Mouse (Mus musculus): Measurements from ENCODE around the gene Sacm1l. TPM values are rescaled to one million over a fixed set of nuclear protein-coding genes. Genes with fewer than 3 reads are reported as not detected.
A peak's percentile ranks its signal among the peaks of the same experiment; 100 is the strongest.

Gene Sacm1l
- polyA plus RNA-seq, 1 experiment from 2014 or later, result 51.6 TPM

GRCm38 (mm10) chr9:123506270-123507146, 23.1 kb upstream of the Sacm1l start:
- peaks cover 33% of the 10 kb centered on the region for H3K4me1 ChIP-seq (ENCODE audit: control insufficient read depth, insufficient read depth, low read length)
- no peak overlapping the region for H3K4me3 ChIP-seq (ENCODE audit: low read length)
- H3K4me2 ChIP-seq (ENCODE audit: low read depth, low read length), result peak overlapping the region; percentile 37; the same call in 1 of the 2 replicates
- peak overlapping the region; percentile 75 for H3K27ac ChIP-seq (ENCODE audit: low read length)
- H3K27me3 ChIP-seq (ENCODE audit: control insufficient read depth, insufficient read depth, low read length), result no peaks in the 10 kb centered on the region
- H3K9ac ChIP-seq (ENCODE audit: low read length), result no peak overlapping the region
- no peaks in the 10 kb centered on the region for H3K9me3 ChIP-seq (replicated peaks; ENCODE audit: control insufficient read depth, low read length)
- 44% methylated on average over 4 of the region's 4 CpGs for WGBS
- peaks cover 14% of the 10 kb centered on the region for H3K36me3 ChIP-seq (ENCODE audit: control insufficient read depth, insufficient read depth)
- ATAC-seq (replicated peaks; ENCODE audit: extremely low read depth, insufficient read depth, low FRiP score), result no peak; the same call in 1 of the 2 replicates

GRCm38 (mm10) chr9:123507380-123507779, 22.2 kb upstream of the Sacm1l start:
- H3K9ac ChIP-seq (ENCODE audit: low read length), result no peak overlapping the region
- no peak for ATAC-seq (replicated peaks; ENCODE audit: extremely low read depth, insufficient read depth, low FRiP score)
- peaks cover 17% of the 10 kb centered on the region for H3K36me3 ChIP-seq (ENCODE audit: control insufficient read depth, insufficient read depth)
- H3K27me3 ChIP-seq (ENCODE audit: control insufficient read depth, insufficient read depth, low read length), result no peaks in the 10 kb centered on the region
- no peaks in the 10 kb centered on the region for H3K9me3 ChIP-seq (replicated peaks; ENCODE audit: control insufficient read depth, low read length)
- peak overlapping the region; percentile 75 for H3K27ac ChIP-seq (ENCODE audit: low read length)
- WGBS, result 70% methylated on average over 2 of the region's 2 CpGs
- H3K4me1 ChIP-seq (ENCODE audit: control insufficient read depth, insufficient read depth, low read length), result peaks cover 33% of the 10 kb centered on the region
- no peak overlapping the region for H3K4me3 ChIP-seq (ENCODE audit: low read length)
- H3K4me2 ChIP-seq (ENCODE audit: low read depth, low read length), result no peak overlapping the region

GRCm38 (mm10) chr9:123508986-123509385, 20.6 kb upstream of the Sacm1l start:
- WGBS, result 86% methylated on average over 2 of the region's 2 CpGs
- H3K27me3 ChIP-seq (ENCODE audit: control insufficient read depth, insufficient read depth, low read length), result no peaks in the 10 kb centered on the region
- no peak overlapping the region for H3K27ac ChIP-seq (ENCODE audit: low read length)
- H3K9me3 ChIP-seq (replicated peaks; ENCODE audit: control insufficient read depth, low read length), result no peaks in the 10 kb centered on the region
- ATAC-seq (replicated peaks; ENCODE audit: extremely low read depth, insufficient read depth, low FRiP score), result no peak
- peaks cover 14% of the 10 kb centered on the region for H3K36me3 ChIP-seq (ENCODE audit: control insufficient read depth, insufficient read depth)
- H3K9ac ChIP-seq (ENCODE audit: low read length), result no peak overlapping the region
- H3K4me3 ChIP-seq (ENCODE audit: low read length), result no peak overlapping the region
- H3K4me2 ChIP-seq (ENCODE audit: low read depth, low read length), result no peak overlapping the region
- peaks cover 32% of the 10 kb centered on the region for H3K4me1 ChIP-seq (ENCODE audit: control insufficient read depth, insufficient read depth, low read length)

- Histone ChIP-seq H3K27ac (ENCODE audit: low read length) (no peak overlapping the region), H3K4me2 (ENCODE audit: low read depth, low read length) (no peak overlapping the region), H3K4me3 (ENCODE audit: low read length) (no peak overlapping the region), H3K9me3 (replicated peaks; ENCODE audit: control insufficient read depth, low read length) (no peaks in the 10 kb centered on the region), H3K9ac (ENCODE audit: low read length) (no peak overlapping the region), H3K4me1 (ENCODE audit: control insufficient read depth, insufficient read depth, low read length) (peaks cover 23% of the 10 kb centered on the region), H3K27me3 (ENCODE audit: control insufficient read depth, insufficient read depth, low read length) (no peaks in the 10 kb centered on the region), H3K36me3 (ENCODE audit: control insufficient read depth, insufficient read depth) (peaks cover 14% of the 10 kb centered on the region)
- ATAC-seq (replicated peaks; ENCODE audit: extremely low read depth, insufficient read depth, low FRiP score), result no peak
- WGBS, result 71% methylated on average over 8 of the region's 8 CpGs
Measured at GRCm38 (mm10) chr9:123509638-123510604, 19.6 kb upstream of the Sacm1l start.

GRCm38 (mm10) chr9:123510926-123511325, 18.6 kb upstream of the Sacm1l start:
- Histone ChIP-seq H3K9ac (ENCODE audit: low read length) (no peak overlapping the region), H3K27me3 (ENCODE audit: control insufficient read depth, insufficient read depth, low read length) (no peaks in the 10 kb centered on the region), H3K36me3 (ENCODE audit: control insufficient read depth, insufficient read depth) (peaks cover 14% of the 10 kb centered on the region), H3K4me3 (ENCODE audit: low read length) (no peak overlapping the region), H3K9me3 (replicated peaks; ENCODE audit: control insufficient read depth, low read length) (no peaks in the 10 kb centered on the region), H3K4me2 (ENCODE audit: low read depth, low read length) (no peak overlapping the region), H3K4me1 (ENCODE audit: control insufficient read depth, insufficient read depth, low read length) (peaks cover 13% of the 10 kb centered on the region), H3K27ac (ENCODE audit: low read length) (no peak overlapping the region)
- WGBS, result 91% methylated on average over 5 of the region's 5 CpGs
- ATAC-seq (replicated peaks; ENCODE audit: extremely low read depth, insufficient read depth, low FRiP score), result no peak

- no peaks in the 10 kb centered on the region for H3K9me3 ChIP-seq (replicated peaks; ENCODE audit: control insufficient read depth, low read length)
- 0 out of 2 replicates have a peak, but pooled peaks cover 3% of the 10 kb centered on the region for H3K4me1 ChIP-seq (ENCODE audit: control insufficient read depth, insufficient read depth, low read length)
- peaks cover 26% of the 10 kb centered on the region for H3K36me3 ChIP-seq (ENCODE audit: control insufficient read depth, insufficient read depth)
- no peak for ATAC-seq (replicated peaks; ENCODE audit: extremely low read depth, insufficient read depth, low FRiP score)
- H3K4me2 ChIP-seq (ENCODE audit: low read depth, low read length), result no peak overlapping the region
- WGBS, result 78% methylated on average over 2 of the region's 2 CpGs
- no peak overlapping the region for H3K4me3 ChIP-seq (ENCODE audit: low read length)
- H3K27ac ChIP-seq (ENCODE audit: low read length), result no peak overlapping the region
- H3K9ac ChIP-seq (ENCODE audit: low read length), result no peak overlapping the region
- no peaks in the 10 kb centered on the region for H3K27me3 ChIP-seq (ENCODE audit: control insufficient read depth, insufficient read depth, low read length)
Measured at GRCm38 (mm10) chr9:123512482-123512881, 17.1 kb upstream of the Sacm1l start.

GRCm38 (mm10) chr9:123515087-123515486, 14.5 kb upstream of the Sacm1l start:
- WGBS, result 85% methylated on average over 2 of the region's 2 CpGs
- Histone ChIP-seq H3K36me3 (ENCODE audit: control insufficient read depth, insufficient read depth) (peaks cover 45% of the 10 kb centered on the region), H3K4me3 (ENCODE audit: low read length) (no peak overlapping the region), H3K4me2 (ENCODE audit: low read depth, low read length) (no peak overlapping the region), H3K9ac (ENCODE audit: low read length) (no peak overlapping the region), H3K27me3 (ENCODE audit: control insufficient read depth, insufficient read depth, low read length) (no peaks in the 10 kb centered on the region), H3K9me3 (replicated peaks; ENCODE audit: control insufficient read depth, low read length) (no peaks in the 10 kb centered on the region), H3K4me1 (ENCODE audit: control insufficient read depth, insufficient read depth, low read length) (no peaks in the 10 kb centered on the region), H3K27ac (ENCODE audit: low read length) (no peak overlapping the region)
- ATAC-seq (replicated peaks; ENCODE audit: extremely low read depth, insufficient read depth, low FRiP score), result no peak

- Histone ChIP-seq H3K27me3 (ENCODE audit: control insufficient read depth, insufficient read depth, low read length) (no peaks in the 10 kb centered on the region), H3K4me3 (ENCODE audit: low read length) (no peak overlapping the region), H3K4me2 (ENCODE audit: low read depth, low read length) (no peak overlapping the region), H3K9me3 (replicated peaks; ENCODE audit: control insufficient read depth, low read length) (no peaks in the 10 kb centered on the region), H3K4me1 (ENCODE audit: control insufficient read depth, insufficient read depth, low read length) (no peaks in the 10 kb centered on the region), H3K9ac (ENCODE audit: low read length) (no peak overlapping the region), H3K36me3 (ENCODE audit: control insufficient read depth, insufficient read depth) (peaks cover 44% of the 10 kb centered on the region), H3K27ac (ENCODE audit: low read length) (peak overlapping the region; percentile 54)
- no peak for ATAC-seq (replicated peaks; ENCODE audit: extremely low read depth, insufficient read depth, low FRiP score)
- WGBS, result 77% methylated on average over 7 of the region's 7 CpGs
Measured at GRCm38 (mm10) chr9:123516641-123517385, 12.7 kb upstream of the Sacm1l start.
